Mouse (Mus musculus) ES-Bruce4 (cell line): ENCODE data around the gene Cdc7. TPM values are rescaled to one million over a fixed set of nuclear protein-coding genes. Genes with fewer than 3 reads are reported as not detected.

Experiments used
- H3K27ac ChIP-seq: 2 replicates; pipeline ENCODE4 v1.5.1; 2012; ENCODE audit warnings: low read length, inconsistent platforms; ENCODE audit not compliant: insufficient read depth
- H3K27me3 ChIP-seq: 2 replicates; pipeline ENCODE4 v1.6.1; 2012; ENCODE audit warnings: mild to moderate bottlenecking, low read length, inconsistent platforms; ENCODE audit not compliant: control insufficient read depth, poor library complexity, insufficient read depth, severe bottlenecking
- H3K36me3 ChIP-seq: 2 replicates; pipeline ENCODE4 v1.6.1; 2012; ENCODE audit warnings: inconsistent platforms, mild to moderate bottlenecking, low read length, moderate library complexity; ENCODE audit not compliant: control insufficient read depth, poor library complexity, insufficient read depth, severe bottlenecking
- H3K4me1 ChIP-seq: one replicate; pipeline ENCODE4 v1.8.1; 2011; ENCODE audit warnings: low read length; ENCODE audit not compliant: control insufficient read depth, insufficient read depth
- H3K4me3 ChIP-seq: 2 replicates; pipeline ENCODE4 v1.5.1; 2011; ENCODE audit warnings: low read depth, mild to moderate bottlenecking, low read length
- H3K9ac ChIP-seq: 2 replicates; pipeline ENCODE4 v1.6.1; 2012; ENCODE audit warnings: low read depth, mild to moderate bottlenecking, inconsistent platforms; ENCODE audit not compliant: poor library complexity, severe bottlenecking
- H3K9me3 ChIP-seq: replicated peaks from 2 replicates; pipeline ENCODE4 v1.6.1; 2012; ENCODE audit warnings: mild to moderate bottlenecking, low read length, inconsistent platforms; ENCODE audit not compliant: control insufficient read depth, poor library complexity, insufficient read depth, severe bottlenecking
- CTCF ChIP-seq: IDR thresholded peaks from one replicate; pipeline ENCODE4 v1.8.1; 2011; ENCODE audit warnings: low read depth, low read length
- EP300 ChIP-seq: IDR thresholded peaks from 2 replicates; pipeline ENCODE4 v1.6.1; 2011; ENCODE audit warnings: low read depth, low read length; ENCODE audit not compliant: insufficient read depth
- POLR2A ChIP-seq: IDR thresholded peaks from one replicate; pipeline ENCODE4 v1.8.1; 2011; ENCODE audit warnings: low read length; ENCODE audit not compliant: insufficient read depth
- polyA plus RNA-seq: library from polyadenylated mRNA; stranded (reverse); fragments of >200 nt; gene quantifications from 2 replicates; pipeline ENCODE4 v1.2.4, GENCODE M21; 2011; ENCODE audit warnings: low read depth; ENCODE audit not compliant: missing spikeins, insufficient read depth, insufficient read length

The Cdc7 gene
- polyA plus RNA-seq, 1 experiment: 49.9 TPM

GRCm38 (mm10) chr5:107011316-107012029 lies 47.4 kb downstream of the Cdc7 start:
- H3K27ac ChIP-seq: no peak overlapping the region
- no peaks in the 10 kb centered on the region for H3K36me3 ChIP-seq
- no peak overlapping the region for H3K9ac ChIP-seq
- no peaks in the 10 kb centered on the region for H3K27me3 ChIP-seq
- no peak overlapping the region for H3K4me3 ChIP-seq
- H3K9me3 ChIP-seq: no peaks in the 10 kb centered on the region
- no peaks in the 10 kb centered on the region for H3K4me1 ChIP-seq
- no peak for TF ChIP-seq POLR2A
- TF ChIP-seq CTCF: no peak
- no peak for TF ChIP-seq EP300

GRCm38 (mm10) chr5:107012030-107012715 lies 48.1 kb downstream of the Cdc7 start:
- no peaks in the 10 kb centered on the region for H3K36me3 ChIP-seq
- H3K9me3 ChIP-seq: no peaks in the 10 kb centered on the region
- no peak overlapping the region for H3K4me3 ChIP-seq
- no peak overlapping the region for H3K9ac ChIP-seq
- H3K4me1 ChIP-seq: no peaks in the 10 kb centered on the region
- H3K27me3 ChIP-seq: no peaks in the 10 kb centered on the region
- H3K27ac ChIP-seq: no peak overlapping the region
- TF ChIP-seq EP300: no peak
- TF ChIP-seq CTCF: no peak
- TF ChIP-seq POLR2A: no peak

DNA sequence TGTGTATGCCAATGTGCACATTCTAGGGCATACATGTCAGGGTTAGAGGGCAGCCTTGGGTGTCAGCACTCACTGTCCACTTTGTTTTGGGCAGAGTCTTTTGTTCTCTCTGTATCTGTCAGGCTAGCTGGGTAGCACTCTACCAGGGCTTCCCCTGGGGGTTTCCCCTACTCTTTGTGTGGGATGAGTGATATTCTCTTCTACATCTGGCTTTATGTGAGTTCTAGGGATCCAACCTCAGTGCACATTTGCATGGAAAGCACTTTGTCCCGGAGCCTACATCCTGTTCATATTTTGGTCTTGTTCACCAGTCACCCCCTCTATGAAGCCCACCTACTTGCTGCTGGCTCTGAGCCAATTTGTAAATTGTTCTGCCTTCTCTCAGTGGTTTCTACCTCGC lies 49.3 kb downstream of the Cdc7 start:
- Histone ChIP-seq H3K9me3 (no peaks in the 10 kb centered on the region), H3K4me3 (no peak overlapping the region), H3K4me1 (no peaks in the 10 kb centered on the region), H3K36me3 (no peaks in the 10 kb centered on the region), H3K27me3 (no peaks in the 10 kb centered on the region), H3K27ac (no peak overlapping the region), H3K9ac (no peak overlapping the region)
- TF ChIP-seq EP300 (no peak), CTCF (no peak), POLR2A (no peak)

- Histone ChIP-seq H3K36me3 (no peaks in the 10 kb centered on the region), H3K4me1 (no peaks in the 10 kb centered on the region), H3K4me3 (no peak overlapping the region), H3K27me3 (no peaks in the 10 kb centered on the region), H3K27ac (no peak overlapping the region), H3K9me3 (no peaks in the 10 kb centered on the region), H3K9ac (no peak overlapping the region)
- no peak for TF ChIP-seq CTCF
- TF ChIP-seq POLR2A: no peak
- no peak for TF ChIP-seq EP300
These were observed 50.0 kb downstream of the Cdc7 start for GRCm38 (mm10) chr5:107014146-107014545.

- TF ChIP-seq EP300 (no peak), POLR2A (no peak), CTCF (no peak)
- H3K27me3 ChIP-seq: no peaks in the 10 kb centered on the region
- H3K4me1 ChIP-seq: no peaks in the 10 kb centered on the region
- H3K9ac ChIP-seq: no peak overlapping the region
- H3K36me3 ChIP-seq: no peaks in the 10 kb centered on the region
- H3K27ac ChIP-seq: no peak overlapping the region
- H3K4me3 ChIP-seq: no peak overlapping the region
- no peaks in the 10 kb centered on the region for H3K9me3 ChIP-seq
These were observed 50.9 kb downstream of the Cdc7 start for GRCm38 (mm10) chr5:107015046-107015421.

DNA sequence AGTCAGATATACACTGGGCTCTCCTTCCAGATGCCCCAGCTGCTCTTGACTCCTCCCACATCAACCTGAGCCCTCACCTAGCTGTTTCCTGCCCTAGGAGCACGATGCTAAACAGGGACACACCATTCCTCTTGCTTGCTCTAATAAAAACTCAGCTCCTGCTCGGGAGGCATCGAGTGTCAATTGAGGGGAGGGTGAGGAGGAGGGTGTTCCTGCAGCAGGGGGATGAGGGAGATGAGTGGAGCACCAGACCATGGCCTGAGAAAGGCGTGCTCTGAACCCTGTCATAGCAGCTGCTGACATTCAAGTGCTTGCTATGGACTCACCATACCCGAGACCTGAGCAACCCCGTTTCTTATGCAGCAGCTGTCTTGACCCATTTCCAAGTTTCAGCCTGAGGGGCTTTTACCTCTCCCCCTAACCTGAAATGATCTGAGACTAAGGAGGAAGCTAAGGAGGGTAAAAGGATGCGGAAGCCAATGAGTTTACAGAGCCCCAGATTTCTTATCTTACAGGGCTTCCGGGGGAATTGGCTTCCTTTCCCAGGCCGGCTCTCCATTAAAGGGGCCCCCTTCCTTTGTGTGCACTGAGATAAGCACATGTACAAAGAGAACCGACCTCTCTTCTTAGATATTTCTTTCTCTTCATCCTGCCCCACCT lies 51.4 kb downstream of the Cdc7 start:
- Histone ChIP-seq H3K9me3 (no peaks in the 10 kb centered on the region), H3K4me3 (no peak overlapping the region), H3K9ac (no peak overlapping the region), H3K36me3 (no peaks in the 10 kb centered on the region), H3K4me1 (no peaks in the 10 kb centered on the region), H3K27me3 (no peaks in the 10 kb centered on the region), H3K27ac (no peak overlapping the region)
- no peak for TF ChIP-seq CTCF
- no peak for TF ChIP-seq POLR2A
- TF ChIP-seq EP300: no peak
